Mouse (Mus musculus) small intestine, adult 2 months (tissue): ENCODE results near the gene Dnajb5.

Source experiments
- CTCF ChIP-seq: fragments of 200-500 bp; IDR thresholded peaks from 2 replicates; pipeline ENCODE4 v1.5.1; 2012; ENCODE audit warnings: low read depth, mild to moderate bottlenecking, control low read depth, inconsistent platforms, low read length, moderate library complexity, mixed read lengths; ENCODE audit not compliant: insufficient replicate concordance, insufficient read length; ENCODE audit errors: extremely low read depth
- POLR2A ChIP-seq: fragments of 200-500 bp; IDR thresholded peaks from 2 replicates; pipeline ENCODE4 v1.6.1; 2012; ENCODE audit warnings: low read depth, mild to moderate bottlenecking, control low read depth, inconsistent platforms, low read length, moderate library complexity

DNA sequence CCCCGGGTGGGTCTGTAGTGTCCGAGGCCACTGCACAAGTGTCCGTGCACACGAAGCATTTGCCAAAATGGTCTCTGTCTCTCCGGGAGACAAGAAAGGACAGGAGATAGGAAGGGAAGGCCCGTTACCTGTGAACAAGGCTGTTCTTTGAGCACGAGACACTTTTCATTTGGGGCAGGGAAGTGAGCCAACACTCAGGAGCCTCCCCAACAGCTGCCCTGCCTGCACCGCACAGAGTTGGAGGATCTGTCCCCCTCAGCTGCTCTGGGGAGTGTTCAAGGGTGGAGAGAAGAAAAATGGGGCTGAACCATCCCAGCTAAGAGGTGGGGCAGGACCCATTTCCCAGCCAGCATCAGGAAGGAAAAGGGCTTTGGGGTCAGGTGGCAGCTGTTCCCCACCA lies 8.4 kb downstream of the Dnajb5 start:
- TF ChIP-seq POLR2A (no peak), CTCF (no peak)
